Mouse (Mus musculus) CH12.LX (cell line): ENCODE measurements around the gene Fars2.

Experiments used
- CTCF ChIP-seq, 2 experiments: IDR thresholded peaks in 1 of 2; conservative IDR thresholded peaks in 1 of 2; 2 replicates each; pipeline ENCODE4 v1.5.1; 2011 to 2012; ENCODE audit warnings: low read depth in 2 of 2, low read length in 2 of 2, improper control_type of control experiment in 1 of 2, inconsistent platforms in 1 of 2, mild to moderate bottlenecking in 1 of 2, moderate library complexity in 1 of 2
- E2F4 ChIP-seq: IDR thresholded peaks from 2 replicates; pipeline ENCODE4 v1.6.1; 2011; ENCODE audit warnings: low read depth, low read length, improper control_type of control experiment; ENCODE audit not compliant: insufficient replicate concordance
- EP300 ChIP-seq: IDR thresholded peaks from 2 replicates; pipeline ENCODE4 v1.6.1; 2011; ENCODE audit warnings: low read length, improper control_type of control experiment
- KAT2A ChIP-seq: IDR thresholded peaks from 2 replicates; pipeline ENCODE4 v1.6.1; 2012; ENCODE audit warnings: low read length, improper control_type of control experiment, inconsistent platforms; ENCODE audit not compliant: insufficient replicate concordance
- MAX ChIP-seq: IDR thresholded peaks from 2 replicates; pipeline ENCODE4 v1.6.1; 2011; ENCODE audit warnings: low read length, improper control_type of control experiment
- POLR2A ChIP-seq: IDR thresholded peaks from 2 replicates; pipeline ENCODE4 v1.6.1; 2011; ENCODE audit warnings: low read depth, mild to moderate bottlenecking, improper control_type of control experiment, low read length
- RAD21 ChIP-seq: IDR thresholded peaks from 2 replicates; pipeline ENCODE4 v1.6.1; 2011; ENCODE audit warnings: low read depth, mild to moderate bottlenecking, low read length, improper control_type of control experiment, moderate library complexity
- TCF12 ChIP-seq: IDR thresholded peaks from 2 replicates; pipeline ENCODE4 v1.6.1; 2014; ENCODE audit warnings: low read depth, mild to moderate bottlenecking, inconsistent platforms, low read length, improper control_type of control experiment
- USF1 ChIP-seq: IDR thresholded peaks from 2 replicates; pipeline ENCODE4 v1.6.1; 2014; ENCODE audit warnings: low read depth, mild to moderate bottlenecking, inconsistent platforms, low read length, improper control_type of control experiment
- USF2 ChIP-seq: conservative IDR thresholded peaks from 2 replicates; pipeline ENCODE4 v1.6.1; 2011; ENCODE audit warnings: low read depth, low read length, improper control_type of control experiment
- ZC3H11A ChIP-seq: IDR thresholded peaks from 2 replicates; pipeline ENCODE4 v1.6.1; 2012; ENCODE audit warnings: low read depth, mild to moderate bottlenecking, inconsistent platforms, low read length, improper control_type of control experiment

DNA sequence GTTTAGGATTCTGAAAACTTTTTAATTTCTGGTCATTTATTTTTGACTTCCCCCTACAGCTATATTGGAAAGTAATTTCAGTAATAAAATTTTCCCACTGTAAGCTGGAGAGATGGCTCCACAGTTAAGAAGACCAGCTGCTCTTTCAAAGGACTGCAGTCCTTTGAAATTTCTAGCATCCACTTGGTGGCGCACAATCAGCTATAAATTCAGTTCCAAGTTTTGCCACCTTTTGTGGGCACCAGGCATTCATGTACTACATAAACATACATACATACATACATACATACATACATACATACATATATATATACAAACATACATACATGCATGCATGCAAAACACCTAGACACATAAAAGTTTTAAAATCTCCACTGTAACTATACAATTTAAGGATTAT is 153.7 kb downstream of the Fars2 start:
- peak in 1 of 2 experiments; percentile 34; a peak in 2 of 4 replicates for TF ChIP-seq CTCF (conservative IDR thresholded peaks at IDR 0.05 in 1 of 2, IDR thresholded peaks at IDR 0.05 in 1 of 2; ENCODE audit: low read depth in 2 of 2, low read length in 2 of 2)
- no peak for TF ChIP-seq USF2
- no peak for TF ChIP-seq KAT2A
- no peak for TF ChIP-seq USF1
- TF ChIP-seq RAD21: no peak; the same call in none of the 2 replicates
- TF ChIP-seq EP300: no peak
- no peak for TF ChIP-seq POLR2A
- no peak for TF ChIP-seq ZC3H11A
- no peak for TF ChIP-seq E2F4
- no peak for TF ChIP-seq TCF12
- TF ChIP-seq MAX: no peak
